Mouse (Mus musculus) MEL (cell line): ENCODE measurements at regions not wholly inside any gene's neighbourhood (a gene's known extent, or its start where the extent isn't known, plus 50 kb on each side); places are given as distances from the start of the nearest gene placed in this dataset.

ENCODE experiments used
- DNase-seq: peaks from one replicate; pipeline ENCODE4 v3.0.0; 2011; ENCODE audit warnings: low read depth, low spot score
- H3K27ac ChIP-seq: 2 replicates; pipeline ENCODE4 v1.5.1; 2012; ENCODE audit warnings: low read depth, mild to moderate bottlenecking, control low read depth, low read length, moderate library complexity; ENCODE audit not compliant: control insufficient read depth
- H3K27me3 ChIP-seq, 2 experiments: fragments of 150-350 bp in 1 of 2; sonication (generic) in 1 of 2; 2 replicates each; pipeline ENCODE4 v1.6.1; 2012; ENCODE audit warnings: low read length in 2 of 2, mild to moderate bottlenecking in 2 of 2, improper control_type of control experiment in 1 of 2, moderate library complexity in 1 of 2; ENCODE audit not compliant: insufficient read depth in 2 of 2, control insufficient read depth in 1 of 2
- H3K36me3 ChIP-seq, 2 experiments: 2 replicates each; pipeline ENCODE4 v1.6.1; 2012 to 2014; ENCODE audit warnings: low read length in 2 of 2, improper control_type of control experiment in 1 of 2, inconsistent platforms in 1 of 2, mild to moderate bottlenecking in 1 of 2; ENCODE audit not compliant: insufficient read depth in 2 of 2, control insufficient read depth in 1 of 2
- H3K4me1 ChIP-seq, 2 experiments: fragments of 150-350 bp in 1 of 2; sonication (generic) in 1 of 2; 2 replicates each; pipeline ENCODE4 v1.6.1; 2012; ENCODE audit warnings: low read length in 2 of 2, improper control_type of control experiment in 1 of 2, mild to moderate bottlenecking in 1 of 2; ENCODE audit not compliant: insufficient read depth in 2 of 2, control insufficient read depth in 1 of 2
- H3K4me3 ChIP-seq, 2 experiments: fragments of 150-350 bp in 1 of 2; sonication (generic) in 1 of 2; 2 replicates each; pipeline ENCODE4 v1.5.1; 2012; ENCODE audit warnings: low read depth in 2 of 2, low read length in 2 of 2, mild to moderate bottlenecking in 2 of 2, moderate library complexity in 2 of 2, control low read depth in 1 of 2, improper control_type of control experiment in 1 of 2; ENCODE audit not compliant: control insufficient read depth in 1 of 2, insufficient read depth in 1 of 2
- H3K79me2 ChIP-seq: 2 replicates; pipeline ENCODE4 v1.6.1; 2012; ENCODE audit warnings: mild to moderate bottlenecking, low read length, moderate library complexity; ENCODE audit not compliant: control insufficient read depth, poor library complexity, insufficient read depth
- H3K9ac ChIP-seq: 2 replicates; pipeline ENCODE4 v1.6.1; 2012; ENCODE audit warnings: low read depth, mild to moderate bottlenecking, control low read depth, low read length, moderate library complexity; ENCODE audit not compliant: control insufficient read depth, poor library complexity, severe bottlenecking
- H3K9me3 ChIP-seq: fragments of 150-350 bp; sonication (generic); replicated peaks from 2 replicates; pipeline ENCODE4 v1.6.1; 2012; ENCODE audit warnings: mild to moderate bottlenecking, low read length, improper control_type of control experiment, moderate library complexity; ENCODE audit not compliant: insufficient read depth
- BHLHE40 ChIP-seq: IDR thresholded peaks from 2 replicates; pipeline ENCODE4 v1.6.1; 2012; ENCODE audit warnings: low read depth, mild to moderate bottlenecking, inconsistent platforms, low read length, improper control_type of control experiment, borderline replicate concordance
- CTCF ChIP-seq, 3 experiments: IDR thresholded peaks in 2 of 3; conservative IDR thresholded peaks in 1 of 3; 2 replicates each; pipeline ENCODE4 v1.5.1; 2011 to 2012; ENCODE audit warnings: low read length in 3 of 3, low read depth in 2 of 3, mild to moderate bottlenecking in 2 of 3, improper control_type of control experiment in 1 of 3, inconsistent platforms in 1 of 3, mixed read lengths in 1 of 3, moderate library complexity in 1 of 3; ENCODE audit not compliant: control insufficient read depth in 1 of 3, insufficient read depth in 1 of 3, poor library complexity in 1 of 3, severe bottlenecking in 1 of 3
- ELF1 ChIP-seq: IDR thresholded peaks from 2 replicates; pipeline ENCODE4 v1.6.1; 2014; ENCODE audit warnings: low read depth, mild to moderate bottlenecking, inconsistent platforms, low read length, improper control_type of control experiment, moderate library complexity
- ETS1 ChIP-seq: IDR thresholded peaks from 2 replicates; pipeline ENCODE4 v1.6.1; 2012; ENCODE audit warnings: low read depth, mild to moderate bottlenecking, inconsistent platforms, low read length, improper control_type of control experiment, moderate library complexity
- GABPA ChIP-seq: IDR thresholded peaks from 2 replicates; pipeline ENCODE4 v1.6.1; 2012; ENCODE audit warnings: low read depth, mild to moderate bottlenecking, inconsistent platforms, low read length, improper control_type of control experiment, moderate library complexity
- MAFK ChIP-seq: IDR thresholded peaks from 2 replicates; pipeline ENCODE4 v1.6.1; 2011; ENCODE audit warnings: low read depth, mild to moderate bottlenecking, low read length, improper control_type of control experiment, borderline replicate concordance
- MAX ChIP-seq: IDR thresholded peaks from 2 replicates; pipeline ENCODE4 v1.6.1; 2011; ENCODE audit warnings: low read length, improper control_type of control experiment
- NRF1 ChIP-seq: IDR thresholded peaks from 2 replicates; pipeline ENCODE4 v1.6.1; 2014; ENCODE audit warnings: low read depth, mild to moderate bottlenecking, inconsistent platforms, low read length, improper control_type of control experiment, moderate library complexity; ENCODE audit not compliant: poor library complexity, insufficient read depth, severe bottlenecking
- POLR2A ChIP-seq, 2 experiments: IDR thresholded peaks; 2 replicates each; pipeline ENCODE4 v1.6.1; 2011 to 2012; ENCODE audit warnings: low read length in 2 of 2, mild to moderate bottlenecking in 2 of 2, control low read depth in 1 of 2, improper control_type of control experiment in 1 of 2, low read depth in 1 of 2, moderate library complexity in 1 of 2; ENCODE audit not compliant: control insufficient read depth in 1 of 2, insufficient read depth in 1 of 2, poor library complexity in 1 of 2
- POLR2AphosphoS2 ChIP-seq: IDR thresholded peaks from 2 replicates; pipeline ENCODE4 v1.6.1; 2011; ENCODE audit warnings: low read length, improper control_type of control experiment
- POLR2AphosphoS5 ChIP-seq: IDR thresholded peaks from 2 replicates; pipeline ENCODE4 v1.6.1; 2012; ENCODE audit warnings: low read depth, borderline replicate concordance, mild to moderate bottlenecking, inconsistent platforms, low read length, moderate library complexity, mixed read lengths
- SIN3A ChIP-seq: IDR thresholded peaks from 2 replicates; pipeline ENCODE4 v1.6.1; 2012; ENCODE audit warnings: low read length, improper control_type of control experiment, inconsistent platforms
- SMC3 ChIP-seq: IDR thresholded peaks from 2 replicates; pipeline ENCODE4 v1.6.1; 2011; ENCODE audit warnings: low read depth, low read length, improper control_type of control experiment
- TAL1 ChIP-seq: IDR thresholded peaks from 2 replicates; pipeline ENCODE4 v1.6.1; 2012; ENCODE audit warnings: mild to moderate bottlenecking, inconsistent platforms, low read length, moderate library complexity, mixed read lengths
- UBTF ChIP-seq: IDR thresholded peaks from 2 replicates; pipeline ENCODE4 v1.6.1; 2012; ENCODE audit warnings: low read depth, mild to moderate bottlenecking, inconsistent platforms, low read length, improper control_type of control experiment, moderate library complexity, borderline replicate concordance; ENCODE audit not compliant: insufficient read depth
- USF1 ChIP-seq: IDR thresholded peaks from 2 replicates; pipeline ENCODE4 v1.6.1; 2014; ENCODE audit warnings: low read depth, mild to moderate bottlenecking, inconsistent platforms, low read length, improper control_type of control experiment, moderate library complexity
- USF2 ChIP-seq, 2 experiments: IDR thresholded peaks; 2 replicates each; pipeline ENCODE4 v1.6.1; 2011 to 2012; ENCODE audit warnings: improper control_type of control experiment in 2 of 2, low read length in 2 of 2, borderline replicate concordance in 1 of 2, inconsistent platforms in 1 of 2, low read depth in 1 of 2, mild to moderate bottlenecking in 1 of 2; ENCODE audit not compliant: insufficient read depth in 1 of 2
- ZMIZ1 ChIP-seq: IDR thresholded peaks from 2 replicates; pipeline ENCODE4 v1.6.1; 2012; ENCODE audit warnings: low read depth, mild to moderate bottlenecking, inconsistent platforms, low read length, improper control_type of control experiment, moderate library complexity
- ZNF384 ChIP-seq: IDR thresholded peaks from 2 replicates; pipeline ENCODE4 v1.6.1; 2012; ENCODE audit warnings: low read depth, mild to moderate bottlenecking, inconsistent platforms, low read length, improper control_type of control experiment

- Histone ChIP-seq H3K27ac (no peak overlapping the region), H3K9ac (no peak overlapping the region), H3K4me3 (no peak overlapping the region), H3K9me3 (no peaks in the 10 kb centered on the region), H3K4me1 (no peaks in the 10 kb centered on the region), H3K27me3 (no peaks in the 10 kb centered on the region), H3K36me3 (no peaks in the 10 kb centered on the region), H3K79me2 (no peaks in the 10 kb centered on the region)
- DNase-seq: no peak
- no peak for TF ChIP-seq GABPA
- TF ChIP-seq MAFK: no peak
- no peak for TF ChIP-seq ELF1
- no peak for TF ChIP-seq SIN3A
- TF ChIP-seq ETS1: no peak
- no peak for TF ChIP-seq POLR2AphosphoS2
- no peak for TF ChIP-seq USF1
- no peak for TF ChIP-seq POLR2AphosphoS5
- TF ChIP-seq BHLHE40: no peak
- no peak for TF ChIP-seq POLR2A (IDR thresholded peaks at IDR 0.05; ENCODE audit: control insufficient read depth in 1 of 2, insufficient read depth in 1 of 2, low read depth in 1 of 2, low read length in 2 of 2, poor library complexity in 1 of 2)
- TF ChIP-seq UBTF: no peak
- TF ChIP-seq USF2 (IDR thresholded peaks at IDR 0.05; ENCODE audit: borderline replicate concordance in 1 of 2, insufficient read depth in 1 of 2, low read depth in 1 of 2, low read length in 2 of 2): no peak
Measured at GRCm38 (mm10) chr8:35882638-35883455, 117.3 kb downstream of the Gm19410 start.

GRCm38 (mm10) chr8:35883456-35883780, 117.8 kb downstream of the Gm19410 start:
- H3K4me1 ChIP-seq: no peaks in the 10 kb centered on the region
- no peak overlapping the region for H3K4me3 ChIP-seq
- H3K79me2 ChIP-seq: no peaks in the 10 kb centered on the region
- no peak for DNase-seq
- H3K27ac ChIP-seq: no peak overlapping the region
- TF ChIP-seq ZMIZ1 (no peak), TAL1 (no peak), SIN3A (no peak), SMC3 (no peak), CTCF (IDR thresholded peaks at IDR 0.05 in 2 of 3, conservative IDR thresholded peaks at IDR 0.05 in 1 of 3; ENCODE audit: control insufficient read depth in 1 of 3, insufficient read depth in 1 of 3, low read depth in 2 of 3, low read length in 3 of 3, poor library complexity in 1 of 3, severe bottlenecking in 1 of 3) (no peak), GABPA (no peak), UBTF (no peak), NRF1 (no peak), MAX (no peak), MAFK (no peak), POLR2AphosphoS5 (no peak), ZNF384 (no peak)
- H3K9me3 ChIP-seq: no peaks in the 10 kb centered on the region
- H3K27me3 ChIP-seq: no peaks in the 10 kb centered on the region
- H3K36me3 ChIP-seq: no peaks in the 10 kb centered on the region
- no peak overlapping the region for H3K9ac ChIP-seq
